Mouse (Mus musculus) T-helper 2 cell (primary cell): Measurements from ENCODE around the gene Hist1h4f.

Experiments
- in situ Hi-C: fragments of 300-600 bp; cut with MboI, MseI; formaldehyde crosslinking; loops from one replicate; pipeline ENCODE4 v1.15.1; 2025; ENCODE audit warnings: high pct_unique_total_duplicates

The Hist1h4f gene

GRCm38 (mm10) chr13:23516822-23517602, 34.4 kb downstream of the Hist1h4f start:
- in situ Hi-C loops, result loop anchor here (5.0 kb wide), 1 partner anchor 85 kb away; no protein-coding TSS in a partner anchor

GRCm38 (mm10) chr13:23515826-23516620, 35.4 kb downstream of the Hist1h4f start:
- in situ Hi-C loops, result loop anchor here (5.0 kb wide), 1 partner anchor 84 kb away; no protein-coding TSS in a partner anchor

- in situ Hi-C loops, result loop anchor here (5.0 kb wide), 1 partner anchor 83 kb away; no protein-coding TSS in a partner anchor
These were observed 36.2 kb downstream of the Hist1h4f start for GRCm38 (mm10) chr13:23515281-23515680.

GRCm38 (mm10) chr13:23513517-23513916, 37.9 kb downstream of the Hist1h4f start:
- in situ Hi-C loops, result no loop called here

GRCm38 (mm10) chr13:23510127-23510526, 41.3 kb downstream of the Hist1h4f start:
- in situ Hi-C loops, result no loop called here

GRCm38 (mm10) chr13:23506819-23507515, 44.5 kb downstream of the Hist1h4f start:
- in situ Hi-C loops, result no loop called here

- in situ Hi-C loops, result no loop called here
These were observed 45.1 kb downstream of the Hist1h4f start for GRCm38 (mm10) chr13:23506351-23506750.

GRCm38 (mm10) chr13:23505662-23506345, 45.6 kb downstream of the Hist1h4f start:
- in situ Hi-C loops, result no loop called here

GRCm38 (mm10) chr13:23503797-23504196, 47.7 kb downstream of the Hist1h4f start:
- in situ Hi-C loops, result no loop called here

- in situ Hi-C loops, result no loop called here
These were observed 48.5 kb downstream of the Hist1h4f start for GRCm38 (mm10) chr13:23502916-23503315.

- in situ Hi-C loops, result no loop called here
These were observed 49.3 kb downstream of the Hist1h4f start for GRCm38 (mm10) chr13:23502031-23502567.

- in situ Hi-C loops, result no loop called here
These were observed 49.9 kb downstream of the Hist1h4f start for GRCm38 (mm10) chr13:23501511-23501910.
